Mouse (Mus musculus): ENCODE results near the gene Olfr1417. TPM values are rescaled to one million over a fixed set of nuclear protein-coding genes. Genes with fewer than 3 reads are reported as not detected.

Gene Olfr1417
- polyA plus RNA-seq, 1 experiment from 2014 or later: not detected

- DNase-seq (ENCODE audit: low spot score) (no peak), ATAC-seq (replicated peaks; ENCODE audit: low FRiP score) (no peak)
- no peaks in the 10 kb centered on the region for H3K36me3 ChIP-seq (ENCODE audit: control insufficient read depth, insufficient read depth, low read length)
- 0 out of 2 replicates have a peak, but pooled peaks cover 12% of the 10 kb centered on the region for H3K4me1 ChIP-seq (replicated peaks; ENCODE audit: control insufficient read depth, insufficient read depth, low read length)
- H3K9ac ChIP-seq (ENCODE audit: low read depth, low read length): no peak overlapping the region
- H3K9me3 ChIP-seq (ENCODE audit: control insufficient read depth, low read length): no peaks in the 10 kb centered on the region
- no peak overlapping the region for H3K27ac ChIP-seq (ENCODE audit: low read depth, low read length)
- no peak overlapping the region for H3K4me2 ChIP-seq
- peaks cover 33% of the 10 kb centered on the region for H3K27me3 ChIP-seq (replicated peaks; ENCODE audit: control insufficient read depth, insufficient read depth, low read length)
- 69% methylated on average over 6 of the region's 6 CpGs for WGBS
- H3K4me3 ChIP-seq (ENCODE audit: low read depth, low read length): no peak overlapping the region
These were observed 24.2 kb downstream of the Olfr1417 start for GRCm38 (mm10) chr19:11814742-11815333.

DNA sequence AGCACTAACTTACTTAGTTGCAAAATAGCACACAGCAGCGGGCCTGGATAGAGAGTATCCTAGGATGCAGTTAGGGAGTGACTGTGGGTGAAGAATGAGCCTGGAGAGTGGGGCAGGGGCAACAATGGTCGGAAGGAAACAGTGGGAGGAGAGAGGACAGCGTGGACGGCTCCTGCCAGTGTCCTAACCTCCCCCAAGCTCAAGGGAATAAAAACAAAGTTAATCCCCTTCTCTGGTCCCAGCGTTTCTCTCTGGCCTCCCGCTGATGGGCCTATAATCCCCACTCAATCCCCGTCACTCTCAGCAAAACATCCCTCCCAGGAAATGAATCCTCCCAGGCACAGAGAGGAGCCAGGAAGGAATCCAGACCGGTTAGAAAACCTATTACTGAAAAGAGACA, 25.4 kb downstream of the Olfr1417 start:
- H3K4me1 ChIP-seq (replicated peaks; ENCODE audit: control insufficient read depth, insufficient read depth, low read length): 0 out of 2 replicates have a peak, but pooled peaks cover 7% of the 10 kb centered on the region
- no peak overlapping the region for H3K4me3 ChIP-seq (ENCODE audit: low read depth, low read length)
- H3K27ac ChIP-seq (ENCODE audit: low read depth, low read length): no peak overlapping the region
- H3K9ac ChIP-seq (ENCODE audit: low read depth, low read length): no peak overlapping the region
- no peaks in the 10 kb centered on the region for H3K9me3 ChIP-seq (ENCODE audit: control insufficient read depth, low read length)
- 23% methylated on average over 8 of the region's 8 CpGs for WGBS
- ATAC-seq (replicated peaks; ENCODE audit: low FRiP score) (no peak), DNase-seq (ENCODE audit: low spot score) (no peak)
- no peak overlapping the region for H3K4me2 ChIP-seq
- H3K27me3 ChIP-seq (replicated peaks; ENCODE audit: control insufficient read depth, insufficient read depth, low read length): peaks cover 21% of the 10 kb centered on the region
- H3K36me3 ChIP-seq (ENCODE audit: control insufficient read depth, insufficient read depth, low read length): no peaks in the 10 kb centered on the region

- Histone ChIP-seq H3K36me3 (ENCODE audit: control insufficient read depth, insufficient read depth, low read length) (no peaks in the 10 kb centered on the region), H3K9me3 (ENCODE audit: control insufficient read depth, low read length) (no peaks in the 10 kb centered on the region), H3K4me2 (no peak overlapping the region), H3K4me1 (replicated peaks; ENCODE audit: control insufficient read depth, insufficient read depth, low read length) (0 out of 2 replicates have a peak, but pooled peaks cover 4% of the 10 kb centered on the region), H3K27me3 (replicated peaks; ENCODE audit: control insufficient read depth, insufficient read depth, low read length) (peaks cover 16% of the 10 kb centered on the region), H3K27ac (ENCODE audit: low read depth, low read length) (no peak overlapping the region), H3K9ac (ENCODE audit: low read depth, low read length) (no peak overlapping the region), H3K4me3 (ENCODE audit: low read depth, low read length) (no peak overlapping the region)
- DNase-seq (ENCODE audit: low spot score) (no peak), ATAC-seq (replicated peaks; ENCODE audit: low FRiP score) (no peak)
- 73% methylated on average over 4 of the region's 4 CpGs for WGBS
These were observed 25.9 kb downstream of the Olfr1417 start for GRCm38 (mm10) chr19:11813136-11813535.

DNA sequence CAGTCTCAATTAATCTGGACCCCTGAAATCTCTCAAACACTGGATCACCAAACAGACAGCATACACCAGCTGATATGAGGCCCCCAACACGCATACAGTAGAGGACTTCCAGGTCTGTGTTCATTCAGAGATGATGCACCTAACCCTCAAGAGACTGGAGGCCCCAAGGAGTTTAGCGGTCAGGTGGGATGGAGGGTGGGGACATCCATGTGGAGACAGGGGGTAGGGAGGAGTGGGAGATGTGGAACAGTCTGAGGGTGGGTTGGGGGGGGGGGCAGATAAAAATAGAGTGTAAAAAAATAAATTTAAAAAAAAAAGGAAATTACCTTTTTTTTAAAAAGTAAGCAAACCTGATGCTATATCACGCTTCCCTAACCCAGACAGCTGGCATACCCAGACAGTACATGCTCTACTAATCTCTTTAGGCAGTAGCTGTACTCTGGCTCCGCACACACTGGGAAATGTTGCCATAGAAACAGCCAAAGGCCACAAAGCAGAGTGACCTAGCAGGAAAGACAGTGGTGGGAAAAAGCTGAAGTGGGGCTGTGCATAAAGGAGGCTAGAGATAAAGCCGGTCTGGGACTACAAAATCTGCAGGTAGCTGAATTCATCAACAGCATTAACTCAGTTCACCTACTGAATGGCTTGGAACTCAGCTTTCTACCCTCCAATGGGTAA, 27.2 kb downstream of the Olfr1417 start:
- WGBS: 51% methylated on average over 5 of the region's 5 CpGs
- no peak overlapping the region for H3K9ac ChIP-seq (ENCODE audit: low read depth, low read length)
- peaks cover 4% of the 10 kb centered on the region; the same call in 1 of the 2 replicates for H3K27me3 ChIP-seq (replicated peaks; ENCODE audit: control insufficient read depth, insufficient read depth, low read length)
- H3K4me3 ChIP-seq (ENCODE audit: low read depth, low read length): no peak overlapping the region
- 0 out of 2 replicates have a peak, but pooled peaks cover 6% of the 10 kb centered on the region for H3K4me1 ChIP-seq (replicated peaks; ENCODE audit: control insufficient read depth, insufficient read depth, low read length)
- no peak overlapping the region for H3K4me2 ChIP-seq
- no peaks in the 10 kb centered on the region for H3K36me3 ChIP-seq (ENCODE audit: control insufficient read depth, insufficient read depth, low read length)
- ATAC-seq (replicated peaks; ENCODE audit: low FRiP score): peak; percentile 72
- no peaks in the 10 kb centered on the region for H3K9me3 ChIP-seq (ENCODE audit: control insufficient read depth, low read length)
- no peak overlapping the region for H3K27ac ChIP-seq (ENCODE audit: low read depth, low read length)
- DNase-seq (ENCODE audit: low spot score): no peak

DNA sequence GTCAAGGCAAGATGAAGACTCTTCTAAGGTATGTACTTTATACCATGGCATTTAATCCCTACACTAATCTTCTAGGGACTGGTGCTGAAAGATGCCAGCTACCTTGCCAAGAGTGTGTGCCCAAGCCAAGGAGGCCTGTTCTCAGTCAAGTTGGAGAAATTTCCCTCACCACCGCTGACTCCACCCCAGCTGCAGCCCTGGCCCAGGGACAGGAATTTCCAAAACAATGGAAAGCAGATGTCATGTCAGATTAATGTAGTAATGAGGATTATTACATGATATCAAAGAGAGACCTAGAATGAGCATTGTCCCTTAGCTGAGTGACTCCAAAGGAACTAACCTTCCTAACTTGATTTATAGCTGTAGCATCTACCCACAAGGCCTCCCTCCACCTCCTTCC, 28.2 kb downstream of the Olfr1417 start:
- Histone ChIP-seq H3K4me1 (replicated peaks; ENCODE audit: control insufficient read depth, insufficient read depth, low read length) (0 out of 2 replicates have a peak, but pooled peaks cover 6% of the 10 kb centered on the region), H3K4me2 (no peak overlapping the region), H3K36me3 (ENCODE audit: control insufficient read depth, insufficient read depth, low read length) (no peaks in the 10 kb centered on the region), H3K27ac (ENCODE audit: low read depth, low read length) (no peak overlapping the region), H3K27me3 (replicated peaks; ENCODE audit: control insufficient read depth, insufficient read depth, low read length) (no peaks in the 10 kb centered on the region; the same call in 1 of the 2 replicates), H3K9ac (ENCODE audit: low read depth, low read length) (no peak overlapping the region), H3K9me3 (ENCODE audit: control insufficient read depth, low read length) (no peaks in the 10 kb centered on the region), H3K4me3 (ENCODE audit: low read depth, low read length) (no peak overlapping the region)
- no peak for ATAC-seq (replicated peaks; ENCODE audit: low FRiP score)
- no peak for DNase-seq (ENCODE audit: low spot score)
- 85% methylated on average over 1 of the region's 1 CpGs for WGBS

GRCm38 (mm10) chr19:11810003-11810758, 28.8 kb downstream of the Olfr1417 start:
- Histone ChIP-seq H3K4me3 (ENCODE audit: low read depth, low read length) (no peak overlapping the region), H3K9ac (ENCODE audit: low read depth, low read length) (no peak overlapping the region), H3K36me3 (ENCODE audit: control insufficient read depth, insufficient read depth, low read length) (no peaks in the 10 kb centered on the region), H3K9me3 (ENCODE audit: control insufficient read depth, low read length) (no peaks in the 10 kb centered on the region), H3K4me1 (replicated peaks; ENCODE audit: control insufficient read depth, insufficient read depth, low read length) (0 out of 2 replicates have a peak, but pooled peaks cover 6% of the 10 kb centered on the region), H3K27ac (ENCODE audit: low read depth, low read length) (no peak overlapping the region), H3K27me3 (replicated peaks; ENCODE audit: control insufficient read depth, insufficient read depth, low read length) (no peaks in the 10 kb centered on the region), H3K4me2 (no peak overlapping the region)
- 60% methylated on average over 5 of the region's 5 CpGs for WGBS
- ATAC-seq (replicated peaks; ENCODE audit: low FRiP score): no peak
- DNase-seq (ENCODE audit: low spot score): no peak

GRCm38 (mm10) chr19:11808452-11808851, 30.6 kb downstream of the Olfr1417 start:
- no peaks in the 10 kb centered on the region for H3K9me3 ChIP-seq (ENCODE audit: control insufficient read depth, low read length)
- no peak overlapping the region for H3K4me3 ChIP-seq (ENCODE audit: low read depth, low read length)
- no peak overlapping the region for H3K4me2 ChIP-seq
- no peaks in the 10 kb centered on the region for H3K27me3 ChIP-seq (replicated peaks; ENCODE audit: control insufficient read depth, insufficient read depth, low read length)
- H3K36me3 ChIP-seq (ENCODE audit: control insufficient read depth, insufficient read depth, low read length): no peaks in the 10 kb centered on the region
- 0 out of 2 replicates have a peak, but pooled peaks cover 6% of the 10 kb centered on the region for H3K4me1 ChIP-seq (replicated peaks; ENCODE audit: control insufficient read depth, insufficient read depth, low read length)
- 61% methylated on average over 2 of the region's 2 CpGs for WGBS
- H3K27ac ChIP-seq (ENCODE audit: low read depth, low read length): no peak overlapping the region
- H3K9ac ChIP-seq (ENCODE audit: low read depth, low read length): no peak overlapping the region
- no peak for DNase-seq (ENCODE audit: low spot score)
- no peak for ATAC-seq (replicated peaks; ENCODE audit: low FRiP score)

- no peak overlapping the region for H3K9ac ChIP-seq (ENCODE audit: low read depth, low read length)
- no peak overlapping the region for H3K27ac ChIP-seq (ENCODE audit: low read depth, low read length)
- H3K4me2 ChIP-seq: no peak overlapping the region
- 46% methylated on average over 6 of the region's 6 CpGs for WGBS
- H3K27me3 ChIP-seq (replicated peaks; ENCODE audit: control insufficient read depth, insufficient read depth, low read length): no peaks in the 10 kb centered on the region
- H3K36me3 ChIP-seq (ENCODE audit: control insufficient read depth, insufficient read depth, low read length): no peaks in the 10 kb centered on the region
- ATAC-seq (replicated peaks; ENCODE audit: low FRiP score) (no peak), DNase-seq (ENCODE audit: low spot score) (no peak)
- no peak overlapping the region for H3K4me3 ChIP-seq (ENCODE audit: low read depth, low read length)
- H3K4me1 ChIP-seq (replicated peaks; ENCODE audit: control insufficient read depth, insufficient read depth, low read length): 0 out of 2 replicates have a peak, but pooled peaks cover 6% of the 10 kb centered on the region
- no peaks in the 10 kb centered on the region for H3K9me3 ChIP-seq (ENCODE audit: control insufficient read depth, low read length)
These were observed 31.2 kb downstream of the Olfr1417 start for GRCm38 (mm10) chr19:11807822-11808221.

All from liver, embryonic 11.5 days (tissue).